Mouse (Mus musculus): Measurements from ENCODE around the gene Gm42372. TPM values are rescaled to one million over a fixed set of nuclear protein-coding genes. Genes with fewer than 3 reads are reported as not detected.

Gene Gm42372
- polyA plus RNA-seq, 1 experiment from 2014 or later = 1.3 TPM

- Histone ChIP-seq H3K9me3 (replicated peaks) (no peaks in the 10 kb centered on the region), H3K4me3 (no peak overlapping the region), H3K27ac (replicated peaks) (no peak overlapping the region), H3K4me1 (no peaks in the 10 kb centered on the region), H3K36me3 (peaks cover 97% of the 10 kb centered on the region), H3K27me3 (ENCODE audit: low read depth, poor library complexity, severe bottlenecking) (no peaks in the 10 kb centered on the region)
- no peak for DNase-seq (ENCODE audit: low spot score)
- WGBS = 92% methylated on average over 2 of the region's 2 CpGs
Measured at GRCm38 (mm10) chr7:17017921-17018320, 35.0 kb downstream of the Gm42372 start.

DNA sequence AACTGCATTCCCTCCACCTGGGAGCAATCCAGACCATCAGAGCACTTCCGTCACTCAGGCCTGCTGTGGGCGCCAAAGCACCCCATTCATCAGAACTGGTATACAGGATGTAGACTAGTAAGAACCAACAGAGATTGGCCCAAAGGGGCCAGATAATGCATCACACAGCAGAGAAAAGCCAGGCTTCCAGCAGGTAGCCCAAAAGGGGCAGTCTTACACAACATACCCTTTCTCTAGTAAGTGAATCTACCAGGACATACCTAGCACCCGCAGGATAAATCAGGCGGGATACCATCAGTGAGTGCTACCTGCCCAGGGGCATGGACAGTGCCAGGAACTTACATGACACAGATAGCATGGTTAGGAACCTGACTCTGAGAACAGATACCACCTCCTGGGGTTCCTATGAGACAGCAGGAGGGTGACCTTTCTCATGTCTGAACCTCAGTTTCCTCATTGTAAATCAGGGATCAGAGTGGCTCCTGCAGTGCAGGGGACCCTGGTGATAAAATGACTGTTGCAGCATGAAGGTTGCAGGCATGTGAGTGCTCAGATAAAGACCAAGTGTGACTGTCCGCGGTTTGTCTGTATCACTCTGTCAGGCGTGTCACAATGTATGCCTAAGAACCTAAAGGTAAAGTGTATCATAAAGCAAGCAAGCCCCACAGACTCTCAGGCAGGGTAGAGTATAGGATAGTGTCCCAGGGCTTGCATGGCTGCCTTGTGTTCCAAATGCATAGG lies 36.7 kb downstream of the Gm42372 start:
- Histone ChIP-seq H3K27ac (replicated peaks) (no peak overlapping the region), H3K36me3 (peaks cover 97% of the 10 kb centered on the region), H3K27me3 (ENCODE audit: low read depth, poor library complexity, severe bottlenecking) (no peaks in the 10 kb centered on the region), H3K4me3 (no peak overlapping the region), H3K4me1 (no peaks in the 10 kb centered on the region), H3K9me3 (replicated peaks) (no peaks in the 10 kb centered on the region)
- WGBS = 92% methylated on average over 7 of the region's 7 CpGs
- no peak for DNase-seq (ENCODE audit: low spot score)

- 98% methylated on average over 15 of the region's 15 CpGs for WGBS
- no peak for DNase-seq (ENCODE audit: low spot score)
- H3K4me3 ChIP-seq = no peak overlapping the region
- H3K4me1 ChIP-seq = peaks cover 22% of the 10 kb centered on the region
- H3K9me3 ChIP-seq (replicated peaks) = no peaks in the 10 kb centered on the region
- H3K36me3 ChIP-seq = peaks cover 87% of the 10 kb centered on the region
- H3K27ac ChIP-seq (replicated peaks) = no peak overlapping the region
- H3K27me3 ChIP-seq (ENCODE audit: low read depth, poor library complexity, severe bottlenecking) = no peaks in the 10 kb centered on the region
Measured at GRCm38 (mm10) chr7:17022176-17022575, 39.3 kb downstream of the Gm42372 start.

- no peaks in the 10 kb centered on the region for H3K27me3 ChIP-seq (ENCODE audit: low read depth, poor library complexity, severe bottlenecking)
- DNase-seq (ENCODE audit: low spot score) = no peak
- peak overlapping the region; percentile 9; the same call in 1 of the 2 replicates for H3K4me3 ChIP-seq
- peaks cover 75% of the 10 kb centered on the region for H3K36me3 ChIP-seq
- 93% methylated on average over 4 of the region's 4 CpGs for WGBS
- H3K4me1 ChIP-seq = peaks cover 27% of the 10 kb centered on the region
- H3K9me3 ChIP-seq (replicated peaks) = no peaks in the 10 kb centered on the region
- no peak overlapping the region for H3K27ac ChIP-seq (replicated peaks)
Measured at GRCm38 (mm10) chr7:17023701-17024100, 40.8 kb downstream of the Gm42372 start.

DNA sequence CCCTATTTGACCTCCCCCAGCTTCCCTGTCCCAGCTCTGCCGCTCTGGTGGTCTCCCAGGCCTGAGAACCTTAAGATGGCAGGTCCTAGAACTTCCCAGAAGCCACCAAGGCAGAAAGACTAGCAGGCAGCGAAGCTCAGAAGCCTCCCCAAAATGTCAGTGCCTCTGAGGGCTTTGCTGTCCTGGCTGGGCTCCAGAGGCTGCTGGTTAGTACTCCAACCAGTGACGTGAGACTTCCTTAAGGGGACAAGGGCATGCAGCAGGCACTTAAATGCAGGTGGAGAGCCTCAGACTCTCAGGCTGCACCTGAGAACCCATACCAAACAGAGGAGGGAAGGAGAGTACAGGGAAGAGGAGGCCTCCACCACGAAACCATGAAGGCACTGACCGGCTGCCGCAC lies 41.3 kb downstream of the Gm42372 start:
- no peaks in the 10 kb centered on the region for H3K9me3 ChIP-seq (replicated peaks)
- no peak for DNase-seq (ENCODE audit: low spot score)
- no peak overlapping the region; the same call in 1 of the 2 replicates for H3K4me3 ChIP-seq
- H3K4me1 ChIP-seq = peaks cover 27% of the 10 kb centered on the region
- H3K27me3 ChIP-seq (ENCODE audit: low read depth, poor library complexity, severe bottlenecking) = 0 out of 2 replicates have a peak, but pooled peaks cover 4% of the 10 kb centered on the region
- H3K27ac ChIP-seq (replicated peaks) = no peak overlapping the region
- WGBS = 92% methylated on average over 6 of the region's 6 CpGs
- H3K36me3 ChIP-seq = peaks cover 71% of the 10 kb centered on the region

DNA sequence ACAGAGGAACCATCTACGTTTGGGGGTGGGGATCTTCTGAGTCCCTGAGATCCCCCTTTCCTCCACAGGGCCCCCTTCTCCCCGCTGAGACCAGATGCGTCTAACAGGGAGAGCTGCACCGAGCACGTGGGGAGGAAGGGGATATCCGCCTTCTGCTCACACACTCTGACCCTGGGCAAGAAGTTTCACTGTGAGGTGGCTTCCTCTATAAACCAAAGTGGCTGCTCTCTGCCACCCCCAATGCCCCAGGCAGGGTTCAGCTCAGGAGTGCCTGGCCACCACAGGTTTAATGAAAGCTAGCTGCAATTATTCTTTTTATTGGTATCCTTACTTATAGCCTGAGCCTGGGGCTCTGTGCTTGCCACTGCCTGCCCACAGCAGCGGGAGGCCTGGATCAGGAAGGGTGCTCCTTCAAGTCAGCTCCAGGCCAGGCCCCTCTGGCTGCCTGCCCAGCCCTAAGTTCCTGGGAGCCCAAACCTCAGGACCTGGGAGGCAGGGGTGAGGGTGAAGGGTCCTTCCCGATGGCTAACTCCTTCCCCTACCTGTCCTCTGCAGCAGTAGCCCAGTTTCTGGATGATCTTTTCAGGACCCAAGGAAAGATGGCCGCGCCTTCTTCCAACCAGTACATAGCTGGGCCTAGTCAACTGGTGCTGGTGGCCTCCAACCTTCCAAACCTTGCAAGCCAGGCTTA lies 42.1 kb downstream of the Gm42372 start:
- 90% methylated on average over 10 of the region's 10 CpGs for WGBS
- H3K27ac ChIP-seq (replicated peaks) = no peak overlapping the region

DNA sequence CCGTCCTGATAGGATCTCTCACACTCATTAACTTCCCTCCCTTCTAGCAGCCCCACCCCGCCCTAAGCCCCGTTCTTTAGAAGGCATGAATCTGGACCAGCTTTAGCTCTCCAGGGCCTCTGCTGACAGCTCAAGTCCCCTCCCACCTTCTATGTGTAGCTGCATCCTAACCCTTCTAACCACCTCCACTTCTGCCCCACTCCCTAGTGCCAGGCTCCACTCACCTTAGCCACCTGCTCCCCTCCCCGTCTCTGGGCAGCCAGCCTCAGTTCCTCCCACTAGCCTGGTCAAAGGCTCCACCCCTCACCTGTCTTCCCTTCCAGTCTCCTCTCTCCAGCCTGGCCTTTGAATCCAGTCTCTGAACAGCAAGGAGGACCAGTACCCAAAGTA lies 42.6 kb downstream of the Gm42372 start:
- no peaks in the 10 kb centered on the region for H3K9me3 ChIP-seq (replicated peaks)
- peaks cover 27% of the 10 kb centered on the region for H3K4me1 ChIP-seq
- H3K27ac ChIP-seq (replicated peaks) = no peak overlapping the region
- no peak for DNase-seq (ENCODE audit: low spot score)
- 89% methylated on average over 4 of the region's 4 CpGs for WGBS
- peaks cover 5% of the 10 kb centered on the region; the same call in 1 of the 2 replicates for H3K27me3 ChIP-seq (ENCODE audit: low read depth, poor library complexity, severe bottlenecking)
- H3K36me3 ChIP-seq = peaks cover 57% of the 10 kb centered on the region
- peak overlapping the region; percentile 70; the same call in 1 of the 2 replicates for H3K4me3 ChIP-seq

More for the DNA sequence above, 42.1 kb downstream of the Gm42372 start:
- Histone ChIP-seq H3K4me3 (peak overlapping the region; percentile 70; the same call in 1 of the 2 replicates), H3K4me1 (peaks cover 27% of the 10 kb centered on the region), H3K36me3 (peaks cover 63% of the 10 kb centered on the region), H3K27me3 (ENCODE audit: low read depth, poor library complexity, severe bottlenecking) (peaks cover 5% of the 10 kb centered on the region; the same call in 1 of the 2 replicates), H3K9me3 (replicated peaks) (no peaks in the 10 kb centered on the region)
- no peak for DNase-seq (ENCODE audit: low spot score)

DNA sequence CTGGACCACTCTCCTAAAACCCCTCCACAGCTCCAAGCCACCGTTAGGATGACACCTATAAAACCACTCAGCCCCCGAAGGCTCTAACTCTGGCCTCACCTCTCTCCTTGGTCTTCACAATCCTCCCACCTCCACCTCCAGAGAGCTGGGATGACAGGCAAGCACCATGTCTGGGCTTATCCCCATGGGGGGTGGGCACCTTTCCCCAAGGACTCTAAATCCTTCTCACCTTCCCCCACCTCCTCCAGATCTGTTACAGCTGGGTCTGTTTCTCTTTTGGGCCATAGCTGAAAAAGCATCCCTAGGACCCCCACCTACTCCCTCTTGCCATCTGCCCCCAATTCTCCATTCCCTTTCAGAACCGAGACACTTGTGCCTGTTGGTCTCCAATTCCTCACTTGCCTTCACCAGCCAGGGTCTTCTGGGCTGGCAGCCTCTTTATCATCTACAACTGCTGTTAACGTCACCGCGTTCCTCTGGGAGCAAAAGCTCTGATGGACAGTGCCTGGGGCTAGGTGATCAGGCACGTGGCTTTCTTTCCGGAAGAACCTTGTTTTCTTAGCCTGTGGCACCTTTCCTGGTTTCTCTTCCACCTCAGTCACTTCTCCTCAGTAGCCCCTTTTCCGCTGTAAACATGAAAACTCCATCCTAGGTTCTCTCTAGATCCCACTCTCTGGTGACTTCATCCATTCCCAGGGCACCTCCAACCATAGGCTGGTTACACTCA lies 43.2 kb downstream of the Gm42372 start:
- Histone ChIP-seq H3K9me3 (replicated peaks) (no peaks in the 10 kb centered on the region), H3K4me1 (peaks cover 27% of the 10 kb centered on the region), H3K27ac (replicated peaks) (no peak overlapping the region), H3K27me3 (ENCODE audit: low read depth, poor library complexity, severe bottlenecking) (peaks cover 5% of the 10 kb centered on the region; the same call in 1 of the 2 replicates), H3K4me3 (peak overlapping the region; percentile 70), H3K36me3 (peaks cover 52% of the 10 kb centered on the region)
- DNase-seq (ENCODE audit: low spot score) = no peak
- 82% methylated on average over 9 of the region's 9 CpGs for WGBS

DNA sequence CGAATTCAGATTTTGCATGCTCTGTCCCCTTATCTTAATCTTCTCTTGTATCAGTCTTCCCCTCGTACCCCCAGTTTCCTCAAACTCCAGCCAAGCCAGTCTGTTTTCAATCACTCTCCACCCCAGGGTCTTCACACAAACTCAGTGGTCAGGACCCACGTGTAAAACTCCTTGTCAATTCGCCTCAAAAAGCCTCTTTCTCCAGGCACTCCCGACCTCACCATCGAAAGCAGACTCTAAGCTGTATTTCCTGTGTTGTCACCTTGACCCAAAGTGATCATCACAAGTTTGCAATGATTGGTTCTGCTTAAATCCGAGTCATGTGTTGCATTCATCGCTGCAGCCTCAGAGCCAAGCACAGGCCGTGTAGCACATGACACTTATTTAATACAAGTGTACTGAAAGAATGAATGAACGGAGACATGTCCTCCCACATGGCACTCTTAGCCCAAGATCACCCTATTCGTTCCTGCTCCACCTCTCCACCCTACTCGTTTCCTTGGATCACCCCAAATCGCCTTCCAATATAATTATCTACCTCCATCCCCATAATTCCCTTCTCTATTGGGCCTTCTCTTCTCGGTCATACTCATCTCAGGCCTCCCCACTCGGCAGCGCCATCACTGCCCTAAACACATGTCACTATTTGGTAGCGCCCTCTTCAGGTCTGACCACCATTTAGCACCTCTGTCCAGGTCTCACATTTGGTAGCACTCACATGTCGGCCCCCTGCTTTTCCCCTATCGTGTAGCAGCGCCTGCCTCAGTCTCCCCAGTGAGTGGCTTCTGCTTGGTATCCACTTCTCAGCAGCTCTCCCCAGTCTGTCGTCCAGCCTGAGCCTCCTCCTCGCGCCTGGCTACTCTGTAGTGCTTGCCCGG lies 44.1 kb downstream of the Gm42372 start:
- Histone ChIP-seq H3K4me1 (peaks cover 27% of the 10 kb centered on the region), H3K36me3 (peaks cover 43% of the 10 kb centered on the region), H3K27ac (replicated peaks) (peak overlapping the region; percentile 96), H3K27me3 (ENCODE audit: low read depth, poor library complexity, severe bottlenecking) (peaks cover 5% of the 10 kb centered on the region; the same call in 1 of the 2 replicates), H3K4me3 (peak overlapping the region; percentile 70), H3K9me3 (replicated peaks) (no peaks in the 10 kb centered on the region)
- peak; percentile 24 for DNase-seq (ENCODE audit: low spot score)
- WGBS = 11% methylated on average over 24 of the region's 24 CpGs

DNA sequence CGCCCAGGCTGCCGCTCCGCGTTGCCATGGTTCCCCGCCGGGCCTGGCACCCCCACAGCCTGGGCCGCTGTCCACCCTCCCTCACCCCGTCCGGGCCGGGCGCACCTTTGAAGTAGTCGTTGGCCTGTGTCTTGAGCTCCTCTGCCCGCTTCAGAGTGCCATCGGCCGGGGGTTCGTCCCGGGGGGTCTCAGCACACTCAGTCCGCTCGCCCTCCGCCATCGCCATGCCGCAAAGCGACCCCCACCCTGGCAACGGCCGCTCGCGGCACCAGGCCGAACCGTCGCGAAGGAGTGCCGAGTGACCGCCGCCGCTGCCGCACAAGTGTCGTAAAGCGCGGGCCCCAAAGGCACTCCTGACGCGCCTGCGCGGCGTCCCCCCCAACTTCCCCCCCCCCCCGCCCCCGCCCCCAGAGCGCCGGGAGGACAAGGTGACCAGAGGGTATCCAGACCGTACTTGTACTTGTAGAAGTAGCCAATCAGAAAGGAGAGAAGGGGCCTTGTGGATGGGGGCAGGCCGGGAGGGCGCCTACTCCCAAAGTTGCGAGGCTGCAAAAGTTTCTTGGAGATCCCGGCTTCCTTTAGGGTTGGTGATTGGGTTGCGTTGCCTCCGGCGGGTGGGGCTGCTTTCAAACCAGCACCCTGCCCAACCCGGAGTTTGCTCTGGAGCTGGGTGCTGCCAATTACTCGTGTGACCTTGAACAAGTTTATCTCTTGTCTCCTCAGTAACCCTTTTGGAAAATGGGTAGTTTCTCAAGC lies 44.9 kb downstream of the Gm42372 start, which contains the start of gene Ppp5c:
Gene Ppp5c, minus strand, starts transcription at position 337 of the 756 bp plus-strand sequence.
- WGBS = under 1% methylated on average over 56 of the region's 58 CpGs
- peak within 1 kb of the TSS; percentile 70 for H3K4me3 ChIP-seq
- no peaks in the 10 kb centered on the region for H3K9me3 ChIP-seq (replicated peaks)
- peaks cover 34% of the 10 kb centered on the region for H3K36me3 ChIP-seq
- H3K27me3 ChIP-seq (ENCODE audit: low read depth, poor library complexity, severe bottlenecking) = peaks cover 5% of the 10 kb centered on the region; the same call in 1 of the 2 replicates
- H3K27ac ChIP-seq (replicated peaks) = peak within 1 kb of the TSS; percentile 96
- DNase-seq (ENCODE audit: low spot score) = peak; percentile 98
- H3K4me1 ChIP-seq = peaks cover 27% of the 10 kb centered on the region

GRCm38 (mm10) chr7:17028923-17029322 lies 46.0 kb downstream of the Gm42372 start:
- no peaks in the 10 kb centered on the region for H3K9me3 ChIP-seq (replicated peaks)
- H3K4me3 ChIP-seq = no peak overlapping the region
- H3K36me3 ChIP-seq = peaks cover 23% of the 10 kb centered on the region
- WGBS = 78% methylated on average over 7 of the region's 7 CpGs
- H3K27me3 ChIP-seq (ENCODE audit: low read depth, poor library complexity, severe bottlenecking) = peaks cover 5% of the 10 kb centered on the region; the same call in 1 of the 2 replicates
- no peak for DNase-seq (ENCODE audit: low spot score)
- H3K4me1 ChIP-seq = peaks cover 27% of the 10 kb centered on the region
- no peak overlapping the region for H3K27ac ChIP-seq (replicated peaks)

All from midbrain, embryonic 10.5 days (tissue).